Mouse (Mus musculus) thymus, postnatal 36 days (tissue): ENCODE measurements at regions not wholly inside any gene's neighbourhood (a gene's known extent, or its start where the extent isn't known, plus 50 kb on each side); places are given as distances from the start of the nearest gene placed in this dataset.
A peak's percentile ranks its signal among the peaks of the same experiment; 100 is the strongest.

Source experiments
- DNase-seq, 2 experiments: peaks; one replicate each; pipeline ENCODE4 v3.0.0; 2022; ENCODE audit warnings: mixed read lengths in 2 of 2

GRCm38 (mm10) chr15:27137580-27137979 lies 242.2 kb upstream of the Fbxl7 start:
- DNase-seq: no peak

- no peak for DNase-seq
These were observed 250.5 kb upstream of the Fbxl7 start for GRCm38 (mm10) chr15:27145860-27146259.

GRCm38 (mm10) chr15:27160986-27161385 lies 265.6 kb upstream of the Fbxl7 start:
- DNase-seq: no peak

DNA sequence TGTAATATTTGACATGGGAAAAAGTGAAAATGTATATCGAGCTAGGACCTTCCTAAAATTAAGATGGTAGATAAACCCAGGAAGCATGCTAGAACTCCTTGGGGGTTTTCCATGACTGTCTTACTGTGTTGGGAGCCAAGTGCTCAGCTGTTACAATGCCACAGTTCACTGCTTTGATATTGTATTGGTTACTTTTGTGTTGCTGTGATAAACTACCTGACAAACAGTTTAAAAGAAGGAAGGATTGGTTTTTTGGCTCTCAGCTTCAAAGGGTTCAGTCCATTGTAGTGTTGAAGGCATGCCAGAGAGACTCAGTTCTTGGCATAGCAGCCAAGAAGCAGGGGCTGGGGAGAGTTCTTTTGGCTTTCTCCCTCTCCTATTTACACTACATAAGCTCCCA lies 272.1 kb upstream of the Fbxl7 start:
- DNase-seq: no peak

GRCm38 (mm10) chr15:27169846-27170245 lies 274.5 kb upstream of the Fbxl7 start:
- no peak for DNase-seq

DNA sequence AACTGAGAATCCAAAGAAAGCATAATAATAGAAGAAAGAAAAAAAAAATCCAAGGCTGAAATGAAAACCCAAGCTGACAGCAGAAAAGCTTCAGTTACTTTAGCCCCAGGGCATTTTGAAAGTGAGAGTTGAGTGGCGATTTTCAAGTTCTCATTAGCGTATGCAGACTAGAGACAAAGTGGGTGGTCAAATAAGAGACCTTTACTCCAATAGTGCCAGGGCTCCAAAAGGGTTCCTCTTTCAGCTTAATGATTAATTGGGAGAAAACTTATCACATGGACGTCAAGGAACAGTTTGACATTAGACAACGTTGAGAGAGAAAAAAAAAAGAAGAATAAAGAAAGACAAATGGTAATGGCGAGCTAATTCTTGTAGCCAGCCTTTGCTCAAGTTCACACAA lies 278.1 kb upstream of the Fbxl7 start:
- no peak for DNase-seq

DNA sequence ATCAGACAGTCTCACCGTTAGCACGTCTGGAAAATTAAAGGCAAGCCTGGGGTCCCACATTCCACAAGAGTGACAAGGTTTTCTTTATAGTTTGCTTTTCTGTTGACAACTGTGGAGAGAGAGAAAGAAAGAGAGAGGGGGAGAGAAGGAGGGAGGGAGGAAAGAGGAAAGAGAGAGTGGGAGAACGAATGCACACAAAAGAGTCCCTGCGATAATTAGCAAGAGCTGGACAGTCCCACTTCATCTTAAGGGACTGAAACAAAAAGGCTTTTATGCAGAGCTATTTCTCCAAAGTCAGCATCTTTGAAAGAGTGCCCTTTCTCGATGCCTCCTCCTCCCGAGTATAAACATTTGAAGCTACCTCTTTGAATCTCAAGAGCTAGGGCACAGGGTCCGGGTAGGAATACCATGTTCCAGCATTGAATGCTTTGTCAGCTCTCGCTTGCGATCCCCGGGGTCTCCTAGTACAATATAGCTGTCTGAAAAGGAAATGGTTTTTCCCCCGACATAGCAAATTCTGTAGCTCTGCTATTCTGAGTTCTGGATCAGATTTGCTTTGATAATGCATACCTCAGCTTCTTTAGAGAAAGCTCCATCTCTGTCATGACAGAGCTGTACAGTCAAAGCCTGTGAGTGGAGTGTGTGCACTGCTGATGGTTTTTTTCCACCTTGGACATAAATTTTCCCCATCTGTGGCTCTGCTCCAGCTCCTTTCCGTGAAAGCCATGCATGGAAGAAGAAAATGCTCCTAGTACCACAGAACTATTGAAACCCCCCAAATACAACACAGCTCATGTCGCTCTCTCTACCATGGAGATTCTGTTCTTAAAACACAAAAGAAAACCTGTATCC lies 282.9 kb upstream of the Fbxl7 start:
- DNase-seq: no peak

GRCm38 (mm10) chr15:27189699-27190098 lies 276.8 kb upstream of the Ank start:
- no peak for DNase-seq

DNA sequence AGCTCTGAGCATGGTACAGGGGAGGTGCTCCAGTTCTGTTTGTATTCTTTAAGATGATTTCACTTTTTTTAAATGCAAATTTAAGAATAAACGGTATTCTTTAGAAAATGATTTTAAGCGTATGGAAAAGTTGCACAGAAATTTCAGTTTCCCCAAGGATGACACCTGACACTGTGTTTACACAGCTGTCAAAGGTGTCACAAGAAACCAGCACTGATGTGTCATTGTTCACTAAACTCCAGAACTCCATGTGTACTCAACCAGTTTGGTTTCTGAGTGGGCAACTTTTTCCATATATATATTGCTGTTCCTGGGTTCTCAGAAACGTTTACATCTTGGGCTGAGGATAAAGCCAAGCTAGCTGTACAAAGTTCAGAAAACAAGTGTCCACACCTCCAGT lies 265.0 kb upstream of the Ank start:
- DNase-seq: no peak

GRCm38 (mm10) chr15:27204888-27205287 lies 261.6 kb upstream of the Ank start:
- no peak for DNase-seq

GRCm38 (mm10) chr15:27207446-27207845 lies 259.0 kb upstream of the Ank start:
- no peak for DNase-seq

- DNase-seq: no peak
These were observed 250.1 kb upstream of the Ank start for GRCm38 (mm10) chr15:27216387-27216786.

DNA sequence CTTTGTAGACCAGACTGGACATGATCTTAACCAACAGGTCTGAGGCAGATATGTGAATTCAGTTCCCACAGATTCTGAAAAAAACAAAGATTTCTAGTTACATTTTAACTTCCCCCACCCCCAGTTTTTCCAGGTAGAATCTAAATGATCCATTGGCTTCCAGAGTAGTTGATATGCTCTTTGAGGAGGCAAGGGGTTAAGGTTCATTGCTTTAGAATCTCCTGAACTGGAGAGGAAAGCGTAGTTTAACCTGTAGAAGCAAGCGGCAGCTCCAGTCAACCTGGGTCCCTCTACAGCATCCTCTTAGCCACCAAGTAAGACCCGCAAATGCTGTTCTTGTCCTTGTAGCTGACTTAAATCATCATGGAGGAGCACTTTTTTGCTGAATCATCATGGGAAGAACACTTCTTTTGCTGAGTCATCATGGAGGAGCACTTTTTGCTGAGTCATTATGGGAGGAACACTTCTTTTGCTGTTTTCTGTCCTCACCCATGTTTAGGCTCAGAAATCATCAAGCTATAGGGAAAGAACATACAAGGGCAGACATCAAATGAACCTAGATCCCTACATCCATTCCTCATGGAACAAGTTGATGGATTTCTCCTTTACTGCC lies 247.2 kb upstream of the Ank start:
- no peak for DNase-seq

GRCm38 (mm10) chr15:27223610-27224511 lies 242.6 kb upstream of the Ank start:
- no peak for DNase-seq

GRCm38 (mm10) chr15:27224512-27224850 lies 242.0 kb upstream of the Ank start:
- no peak for DNase-seq

- DNase-seq: no peak
These were observed 233.7 kb upstream of the Ank start for GRCm38 (mm10) chr15:27232804-27233203.

DNA sequence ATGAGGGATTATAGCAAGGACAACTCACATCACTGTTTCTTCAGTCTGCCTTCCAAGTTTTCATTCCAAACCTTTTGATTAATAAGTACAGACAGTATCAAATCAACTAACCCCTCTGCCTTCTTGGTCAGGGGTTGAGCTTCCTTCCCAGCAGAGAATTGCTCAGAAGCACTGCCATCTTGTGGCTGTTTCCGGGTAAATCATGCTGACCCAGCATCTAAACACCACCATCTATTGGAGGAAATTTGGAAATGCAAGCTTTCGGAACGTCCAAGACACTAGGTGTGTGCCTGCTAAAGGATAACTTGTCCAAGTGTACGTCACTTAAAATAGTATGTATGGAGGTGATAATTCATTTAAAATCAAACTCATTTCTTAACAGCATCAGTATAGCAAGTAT lies 231.7 kb upstream of the Ank start:
- peak; percentile 4 to 5 for DNase-seq

DNA sequence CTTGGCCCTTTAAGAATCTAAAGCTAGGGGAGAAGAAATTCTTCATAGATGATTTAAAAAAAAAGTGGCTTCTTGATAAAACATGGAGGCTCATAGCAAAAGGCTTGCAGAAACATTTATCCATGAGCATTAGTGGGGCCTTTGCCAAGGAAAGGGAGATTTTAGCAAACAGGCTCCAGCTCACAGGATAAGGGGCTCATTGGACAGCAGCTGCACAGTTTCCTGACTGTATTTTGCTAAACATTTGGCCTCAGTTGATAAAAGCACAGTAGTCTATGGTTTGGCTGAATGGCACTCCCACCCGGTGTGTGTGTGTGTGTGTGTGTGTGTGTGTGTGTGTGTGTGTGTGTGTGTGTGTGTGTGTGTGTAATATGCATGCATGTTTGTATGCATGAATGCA lies 228.2 kb upstream of the Ank start:
- DNase-seq: no peak

DNA sequence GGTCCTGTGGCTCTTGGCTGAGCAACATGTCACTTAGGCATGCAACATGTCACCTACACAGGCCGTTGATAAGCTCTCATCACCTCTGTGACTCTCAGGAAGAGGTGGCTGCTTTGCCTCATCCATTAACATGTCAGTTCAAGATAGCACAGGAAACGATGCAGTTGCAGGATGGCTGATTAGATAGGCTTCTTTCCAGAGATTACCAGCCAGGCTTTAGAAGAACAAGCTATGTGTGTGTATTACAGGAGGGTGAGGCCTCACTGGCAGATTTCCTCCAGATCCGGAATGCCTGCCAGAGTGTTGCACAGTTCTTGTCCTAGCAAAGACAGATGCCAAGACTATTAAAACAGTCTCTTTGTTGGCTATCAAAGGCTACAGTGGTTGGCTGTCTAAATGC lies 220.2 kb upstream of the Ank start:
- DNase-seq: no peak

GRCm38 (mm10) chr15:27258984-27259853 lies 207.3 kb upstream of the Ank start:
- DNase-seq: no peak

- DNase-seq: no peak
These were observed 206.7 kb upstream of the Ank start for GRCm38 (mm10) chr15:27259854-27260191.

DNA sequence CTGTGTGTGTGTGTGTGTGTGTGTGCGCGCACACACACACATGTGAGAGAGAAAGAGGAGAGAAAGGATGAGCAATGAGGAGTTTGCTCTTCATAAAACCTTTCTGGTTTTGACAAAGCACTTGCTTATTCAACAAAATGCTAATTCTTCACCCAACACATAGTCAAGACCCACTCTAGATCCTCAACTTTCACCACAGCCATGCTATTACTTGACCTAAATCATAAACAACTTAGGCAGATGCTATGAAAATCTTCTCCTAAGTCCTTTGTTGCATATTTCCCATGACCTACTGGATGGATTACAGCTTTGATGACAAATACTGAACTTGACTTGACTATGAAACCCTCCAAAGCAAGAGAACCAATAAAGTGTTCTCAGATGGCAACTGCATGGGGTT lies 196.3 kb upstream of the Ank start:
- no peak for DNase-seq

- no peak for DNase-seq
These were observed 184.2 kb upstream of the Ank start for GRCm38 (mm10) chr15:27282279-27282678.
